Mouse (Mus musculus): Measurements from ENCODE around the gene Tmem125.

GRCm38 (mm10) chr4:118543592-118544260 is at the start of gene Tmem125:
- TF ChIP-seq CTCF (IDR thresholded peaks at IDR 0.05; ENCODE audit: insufficient read depth, low read depth, low read length) (no peak), POLR2A (IDR thresholded peaks at IDR 0.05; ENCODE audit: insufficient read depth, low read depth, low read length) (no peak)
